Mouse (Mus musculus) myocyte (in vitro differentiated cells): Measurements from ENCODE around the gene 1700025G04Rik. TPM values are rescaled to one million over a fixed set of nuclear protein-coding genes. Genes with fewer than 3 reads are reported as not detected.

Experiments used
- H3K27me3 ChIP-seq: one replicate; pipeline ENCODE4 v1.6.1; 2011; ENCODE audit not compliant: control insufficient read depth, insufficient read depth, insufficient read length
- H3K36me3 ChIP-seq: one replicate; pipeline ENCODE4 v1.6.1; 2011; ENCODE audit not compliant: control insufficient read depth, insufficient read depth
- H3K4me2 ChIP-seq: one replicate; pipeline ENCODE4 v1.6.1; 2011; ENCODE audit warnings: low read depth, control low read depth
- H3K4me3 ChIP-seq: one replicate; pipeline ENCODE4 v1.5.1; 2011; ENCODE audit warnings: mild to moderate bottlenecking, control low read depth, moderate library complexity
- H3K79me2 ChIP-seq: one replicate; pipeline ENCODE4 v1.6.1; 2011; ENCODE audit not compliant: control insufficient read depth, insufficient read depth
- H3ac ChIP-seq: one replicate; pipeline ENCODE4 v1.6.1; 2011; ENCODE audit not compliant: control insufficient read depth, insufficient read length
- CEBPB ChIP-seq: IDR thresholded peaks from 2 replicates; pipeline ENCODE4 v1.6.1; 2011; ENCODE audit warnings: mild to moderate bottlenecking, moderate library complexity; ENCODE audit not compliant: poor library complexity, insufficient read depth, severe bottlenecking
- E2F4 ChIP-seq: IDR thresholded peaks from one replicate; pipeline ENCODE4 v1.6.1; 2011; ENCODE audit warnings: mild to moderate bottlenecking, control low read depth, moderate library complexity; ENCODE audit not compliant: insufficient read depth
- MAX ChIP-seq: IDR thresholded peaks from one replicate; pipeline ENCODE4 v1.6.1; 2011; ENCODE audit warnings: low read depth, mild to moderate bottlenecking, control low read depth
- MYOD1 ChIP-seq, 3 experiments: IDR thresholded peaks; one replicate each; pipeline ENCODE4 v1.6.1; 2011; ENCODE audit warnings: control low read depth in 2 of 3, low read depth in 2 of 3, mild to moderate bottlenecking in 2 of 3, moderate library complexity in 1 of 3; ENCODE audit not compliant: insufficient read length in 2 of 3, control insufficient read depth in 1 of 3
- MYOG ChIP-seq, 3 experiments: IDR thresholded peaks; one replicate each; pipeline ENCODE4 v1.6.1; 2011; ENCODE audit warnings: control low read depth in 2 of 3, low read depth in 2 of 3, mild to moderate bottlenecking in 2 of 3; ENCODE audit not compliant: insufficient read length in 2 of 3, control insufficient read depth in 1 of 3, insufficient read depth in 1 of 3
- POLR2A ChIP-seq: IDR thresholded peaks from one replicate; pipeline ENCODE4 v1.6.1; 2011; ENCODE audit warnings: low read depth, mild to moderate bottlenecking, control low read depth, moderate library complexity; ENCODE audit not compliant: insufficient read length
- POLR2AphosphoS2 ChIP-seq: IDR thresholded peaks from one replicate; pipeline ENCODE4 v1.6.1; 2011; ENCODE audit warnings: low read depth, control low read depth; ENCODE audit not compliant: insufficient read length
- REST ChIP-seq: IDR thresholded peaks from one replicate; pipeline ENCODE4 v1.6.1; 2011; ENCODE audit warnings: mild to moderate bottlenecking, control low read depth, moderate library complexity; ENCODE audit not compliant: insufficient read depth, insufficient read length
- SRF ChIP-seq: IDR thresholded peaks from one replicate; pipeline ENCODE4 v1.6.1; 2011; ENCODE audit warnings: low read depth; ENCODE audit not compliant: control insufficient read depth, insufficient read length
- TCF12 ChIP-seq: IDR thresholded peaks from one replicate; pipeline ENCODE4 v1.6.1; 2011; ENCODE audit warnings: mild to moderate bottlenecking, control low read depth; ENCODE audit not compliant: poor library complexity, insufficient read depth, severe bottlenecking
- TCF3 ChIP-seq: IDR thresholded peaks from one replicate; pipeline ENCODE4 v1.6.1; 2011; ENCODE audit warnings: low read depth, control low read depth; ENCODE audit not compliant: insufficient read length
- USF1 ChIP-seq: IDR thresholded peaks from one replicate; pipeline ENCODE4 v1.6.1; 2011; ENCODE audit warnings: low read depth, mild to moderate bottlenecking, control low read depth, moderate library complexity
- polyA plus RNA-seq: library from polyadenylated mRNA; unstranded; fragments of >200 nt; fragmentation: generic; extraction: Trizol; gene quantifications from one replicate; pipeline ENCODE4 v1.2.1, GENCODE M21; 2012; ENCODE audit warnings: missing spikeins

Gene 1700025G04Rik
- polyA plus RNA-seq, 1 experiment = 3.3 TPM

GRCm38 (mm10) chr1:152067919-152068318 is 22.0 kb downstream of the 1700025G04Rik start:
- no peaks in the 10 kb centered on the region for H3K79me2 ChIP-seq
- H3K27me3 ChIP-seq = no peaks in the 10 kb centered on the region
- H3K4me3 ChIP-seq = no peak overlapping the region
- no peak overlapping the region for H3K4me2 ChIP-seq
- no peaks in the 10 kb centered on the region for H3K36me3 ChIP-seq
- H3ac ChIP-seq = no peak overlapping the region
- TF ChIP-seq MYOG (IDR thresholded peaks at IDR 0.05; ENCODE audit: control insufficient read depth in 1 of 3, insufficient read depth in 1 of 3, insufficient read length in 2 of 3, low read depth in 2 of 3) = no peak
- TF ChIP-seq TCF12 = no peak
- no peak for TF ChIP-seq TCF3
- TF ChIP-seq E2F4 = no peak
- TF ChIP-seq POLR2AphosphoS2 = no peak
- no peak for TF ChIP-seq MAX
- TF ChIP-seq REST = no peak
- no peak for TF ChIP-seq POLR2A
- TF ChIP-seq SRF = no peak
- TF ChIP-seq USF1 = no peak
- no peak for TF ChIP-seq MYOD1 (IDR thresholded peaks at IDR 0.05; ENCODE audit: control insufficient read depth in 1 of 3, insufficient read length in 2 of 3, low read depth in 2 of 3)
- TF ChIP-seq CEBPB = no peak

- H3K4me2 ChIP-seq = no peak overlapping the region
Observed at GRCm38 (mm10) chr1:152065527-152065926, 24.4 kb downstream of the 1700025G04Rik start.

GRCm38 (mm10) chr1:152063357-152064145 is 26.4 kb downstream of the 1700025G04Rik start:
- H3K36me3 ChIP-seq = no peaks in the 10 kb centered on the region
- H3K27me3 ChIP-seq = no peaks in the 10 kb centered on the region
- TF ChIP-seq SRF = no peak
- TF ChIP-seq POLR2AphosphoS2 = no peak
- TF ChIP-seq MAX = no peak
- TF ChIP-seq MYOG (IDR thresholded peaks at IDR 0.05; ENCODE audit: control insufficient read depth in 1 of 3, insufficient read depth in 1 of 3, insufficient read length in 2 of 3, low read depth in 2 of 3) = no peak
- no peak for TF ChIP-seq REST
- no peak for TF ChIP-seq CEBPB
- no peak for TF ChIP-seq POLR2A
- TF ChIP-seq USF1 = no peak
- TF ChIP-seq TCF12 = no peak
- no peak for TF ChIP-seq MYOD1 (IDR thresholded peaks at IDR 0.05; ENCODE audit: control insufficient read depth in 1 of 3, insufficient read length in 2 of 3, low read depth in 2 of 3)
- TF ChIP-seq E2F4 = no peak
- TF ChIP-seq TCF3 = no peak
- H3K4me2 ChIP-seq = peak overlapping the region; percentile 25
- no peak overlapping the region for H3K4me3 ChIP-seq
- no peak overlapping the region for H3ac ChIP-seq
- H3K79me2 ChIP-seq = no peaks in the 10 kb centered on the region

More at GRCm38 (mm10) chr1:152065527-152065926, 24.4 kb downstream of the 1700025G04Rik start:
- Histone ChIP-seq H3K4me3 (no peak overlapping the region), H3K79me2 (no peaks in the 10 kb centered on the region), H3K27me3 (no peaks in the 10 kb centered on the region), H3ac (no peak overlapping the region), H3K36me3 (no peaks in the 10 kb centered on the region)
- no peak for TF ChIP-seq MYOD1 (IDR thresholded peaks at IDR 0.05; ENCODE audit: control insufficient read depth in 1 of 3, insufficient read length in 2 of 3, low read depth in 2 of 3)
- no peak for TF ChIP-seq REST
- no peak for TF ChIP-seq E2F4
- TF ChIP-seq POLR2AphosphoS2 = no peak
- no peak for TF ChIP-seq MAX
- no peak for TF ChIP-seq USF1
- no peak for TF ChIP-seq TCF12
- no peak for TF ChIP-seq TCF3
- no peak for TF ChIP-seq CEBPB
- no peak for TF ChIP-seq SRF
- TF ChIP-seq MYOG (IDR thresholded peaks at IDR 0.05; ENCODE audit: control insufficient read depth in 1 of 3, insufficient read depth in 1 of 3, insufficient read length in 2 of 3, low read depth in 2 of 3) = no peak
- TF ChIP-seq POLR2A = no peak

GRCm38 (mm10) chr1:152061745-152062144 is 28.2 kb downstream of the 1700025G04Rik start:
- Histone ChIP-seq H3ac (no peak overlapping the region), H3K79me2 (no peaks in the 10 kb centered on the region), H3K4me2 (no peak overlapping the region), H3K36me3 (no peaks in the 10 kb centered on the region), H3K4me3 (no peak overlapping the region), H3K27me3 (no peaks in the 10 kb centered on the region)
- TF ChIP-seq MAX = no peak
- no peak for TF ChIP-seq SRF
- no peak for TF ChIP-seq TCF12
- no peak for TF ChIP-seq POLR2A
- no peak for TF ChIP-seq REST
- TF ChIP-seq USF1 = no peak

- Histone ChIP-seq H3K4me3 (no peak overlapping the region), H3K79me2 (no peaks in the 10 kb centered on the region), H3K36me3 (no peaks in the 10 kb centered on the region), H3ac (no peak overlapping the region), H3K27me3 (no peaks in the 10 kb centered on the region), H3K4me2 (no peak overlapping the region)
- TF ChIP-seq E2F4 (no peak), TCF3 (no peak), MYOD1 (IDR thresholded peaks at IDR 0.05; ENCODE audit: control insufficient read depth in 1 of 3, insufficient read length in 2 of 3, low read depth in 2 of 3) (no peak), TCF12 (no peak), MAX (no peak), POLR2AphosphoS2 (no peak)
Observed at GRCm38 (mm10) chr1:152060265-152060664, 29.7 kb downstream of the 1700025G04Rik start.
